Mouse (Mus musculus) right cerebral cortex, postnatal 25 days (tissue): Measurements from ENCODE around the gene Cdk6.
"Not testable (repeated sequence)": the region's sequence is repeated elsewhere in the genome, so short reads cannot be mapped to it uniquely, and the experiment has no call there.

Experiments used
- DNase-seq: peaks from one replicate; pipeline ENCODE4 v3.0.0; 2022

The Cdk6 gene

GRCm38 (mm10) chr5:3345540-3345939 is 4.3 kb downstream of the Cdk6 start:
- DNase-seq, result not testable (repeated sequence)

DNA sequence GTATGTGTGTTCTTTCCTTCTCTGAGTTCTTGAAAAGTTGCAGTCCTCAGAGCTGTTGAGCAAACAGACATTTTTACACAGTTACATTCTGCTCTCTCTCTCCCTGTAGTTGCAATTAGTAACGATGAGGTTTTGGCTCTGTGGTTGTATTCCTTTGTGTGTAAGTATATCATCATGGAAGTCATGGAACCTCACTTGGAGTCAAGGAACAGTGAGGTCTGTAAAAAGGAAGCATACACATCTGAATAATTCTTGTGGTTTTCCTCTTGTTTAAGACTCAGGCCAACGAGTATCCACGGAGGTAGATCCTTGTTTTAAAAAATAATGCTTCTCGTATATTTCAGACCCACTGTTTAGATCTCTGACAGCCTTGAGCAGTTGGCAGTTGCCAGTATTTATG is 8.1 kb downstream of the Cdk6 start:
- DNase-seq, result not testable (repeated sequence)

- DNase-seq, result not testable (repeated sequence)
Measured at GRCm38 (mm10) chr5:3351836-3352235, 10.6 kb downstream of the Cdk6 start.

GRCm38 (mm10) chr5:3352314-3352713 is 11.0 kb downstream of the Cdk6 start:
- DNase-seq, result no peak

DNA sequence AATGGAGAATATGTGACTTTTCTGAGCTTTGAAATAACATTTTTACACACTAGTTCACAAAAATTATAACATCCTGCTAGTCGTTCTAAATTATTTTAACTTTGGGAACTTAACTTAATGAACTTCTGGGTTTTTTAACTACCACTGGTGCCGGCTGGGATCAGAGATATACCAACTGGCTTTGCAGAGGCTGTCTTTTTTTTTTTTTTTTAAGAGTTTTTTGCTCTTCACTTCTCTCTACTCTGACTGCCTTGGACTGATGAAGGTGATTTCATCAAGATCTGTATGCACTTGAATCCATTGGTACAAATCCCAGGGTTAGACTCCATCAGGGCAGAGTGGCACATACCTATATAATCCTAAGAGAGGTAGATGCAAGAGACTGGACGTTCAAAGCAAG is 11.5 kb downstream of the Cdk6 start:
- no peak for DNase-seq

GRCm38 (mm10) chr5:3354307-3354706 is 13.0 kb downstream of the Cdk6 start:
- no peak for DNase-seq

- no peak for DNase-seq
Measured at GRCm38 (mm10) chr5:3355032-3355536, 13.8 kb downstream of the Cdk6 start.

- no peak for DNase-seq
Measured at GRCm38 (mm10) chr5:3355560-3356260, 14.4 kb downstream of the Cdk6 start.

DNA sequence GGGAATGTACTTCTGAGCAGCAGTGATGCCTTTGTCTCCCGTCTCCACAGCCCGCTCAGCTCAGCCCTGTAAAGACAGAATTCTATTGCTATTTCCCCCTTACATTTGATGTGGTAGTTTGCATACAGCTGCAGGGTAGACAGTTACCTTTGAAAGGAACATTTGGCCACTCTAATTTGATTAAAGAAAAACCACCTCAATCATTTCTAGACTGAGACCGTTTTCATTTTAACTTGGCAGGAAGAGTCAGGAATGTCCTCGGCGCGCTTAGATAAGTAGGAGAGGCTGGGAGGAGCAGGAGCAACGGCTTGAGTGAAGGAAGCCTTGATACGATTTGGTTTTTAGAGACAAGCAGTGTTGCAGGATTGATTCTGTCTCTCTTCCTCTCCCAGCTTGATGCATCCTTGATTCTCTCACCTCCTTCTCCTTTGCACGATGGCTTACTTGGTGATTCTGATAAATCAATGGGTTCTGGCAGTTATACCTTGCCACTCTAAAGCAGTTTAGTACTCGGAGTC is 15.0 kb downstream of the Cdk6 start:
- DNase-seq, result no peak

- DNase-seq, result no peak
Measured at GRCm38 (mm10) chr5:3357496-3357895, 16.2 kb downstream of the Cdk6 start.

GRCm38 (mm10) chr5:3358687-3359520 is 17.6 kb downstream of the Cdk6 start:
- DNase-seq, result no peak

- no peak for DNase-seq
Measured at GRCm38 (mm10) chr5:3359914-3360313, 18.6 kb downstream of the Cdk6 start.

DNA sequence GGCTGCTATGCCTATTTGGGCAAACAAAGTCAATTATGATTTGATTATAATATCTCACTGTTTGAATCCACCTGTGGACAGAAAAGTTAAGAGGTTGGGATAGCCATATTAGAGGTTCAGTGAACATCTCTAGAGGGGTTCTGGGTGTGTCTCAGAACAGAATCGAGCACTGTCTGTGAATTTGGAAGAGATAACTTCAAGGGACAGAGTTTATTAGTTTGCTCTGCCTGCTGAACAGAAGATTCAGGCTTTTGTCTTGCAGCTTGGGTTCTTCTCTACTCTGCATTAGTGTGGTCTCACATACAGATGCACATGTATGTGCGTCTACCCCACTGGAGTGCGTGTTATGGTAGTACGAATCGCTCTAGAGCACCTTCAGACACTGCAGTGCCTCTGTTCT is 20.0 kb downstream of the Cdk6 start:
- no peak for DNase-seq

DNA sequence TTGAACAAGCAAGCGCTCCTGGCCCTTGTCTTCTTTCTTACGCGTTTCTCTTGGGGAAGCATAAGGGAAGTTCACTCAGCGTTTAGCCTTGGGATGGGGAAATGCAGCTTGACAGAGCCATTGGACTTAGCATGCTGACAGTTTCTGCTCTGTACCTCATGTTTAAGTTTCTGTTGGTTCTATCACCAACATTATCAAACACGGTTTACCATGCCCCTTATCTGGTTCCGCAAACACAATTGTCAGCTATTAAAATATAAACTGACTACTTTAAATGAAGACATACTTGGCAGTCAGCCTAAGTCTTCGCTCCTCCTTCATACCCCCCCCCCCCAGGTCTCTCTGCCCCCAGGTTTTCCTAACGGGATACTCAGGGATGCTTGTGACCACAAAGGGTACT is 20.8 kb downstream of the Cdk6 start:
- DNase-seq, result no peak

DNA sequence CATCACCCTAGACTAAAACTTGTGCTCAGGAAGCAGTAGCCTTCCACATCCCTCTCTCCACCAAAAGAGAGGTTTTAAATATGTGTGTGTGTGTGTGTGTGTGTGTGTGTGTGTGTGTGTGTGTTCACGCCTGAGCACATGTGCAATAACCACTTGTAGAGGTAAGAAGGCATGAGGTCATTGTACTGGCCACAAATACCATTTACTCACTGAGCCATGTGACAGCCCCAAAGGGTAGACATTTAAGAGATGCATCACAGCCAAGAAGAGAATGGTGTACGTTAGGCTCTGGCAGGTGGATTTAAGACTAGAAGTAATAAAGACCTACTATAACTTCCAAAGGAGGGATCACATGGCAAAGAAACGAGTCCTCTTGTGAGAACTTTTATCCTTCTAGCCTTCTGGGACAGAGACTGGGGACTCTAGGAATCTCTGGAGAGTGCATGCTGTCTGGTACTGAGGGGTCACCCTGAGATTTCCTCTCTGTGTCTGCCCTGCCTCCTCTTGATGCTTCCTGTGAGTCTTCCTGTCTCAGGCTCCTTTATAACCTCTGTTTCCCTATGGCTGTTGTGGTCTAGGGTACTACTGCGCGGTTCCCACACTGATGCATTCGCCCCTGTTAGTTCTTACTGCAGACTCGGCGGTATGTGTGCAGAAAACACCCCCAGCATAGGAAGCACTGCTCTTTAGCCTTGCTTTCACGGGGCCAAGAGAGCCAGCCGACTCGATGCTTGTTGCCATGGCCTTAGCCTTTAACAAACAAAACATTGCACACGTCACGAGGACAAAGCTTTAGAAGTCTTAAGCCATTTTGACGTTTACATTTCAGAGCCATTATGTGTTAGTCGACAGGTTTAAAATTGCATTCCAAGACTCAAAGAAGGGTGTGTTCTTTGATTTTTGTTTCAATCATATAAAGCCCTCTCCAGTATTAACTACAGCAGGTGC is 22.0 kb downstream of the Cdk6 start:
- no peak for DNase-seq

GRCm38 (mm10) chr5:3367045-3367444 is 25.8 kb downstream of the Cdk6 start:
- no peak for DNase-seq

DNA sequence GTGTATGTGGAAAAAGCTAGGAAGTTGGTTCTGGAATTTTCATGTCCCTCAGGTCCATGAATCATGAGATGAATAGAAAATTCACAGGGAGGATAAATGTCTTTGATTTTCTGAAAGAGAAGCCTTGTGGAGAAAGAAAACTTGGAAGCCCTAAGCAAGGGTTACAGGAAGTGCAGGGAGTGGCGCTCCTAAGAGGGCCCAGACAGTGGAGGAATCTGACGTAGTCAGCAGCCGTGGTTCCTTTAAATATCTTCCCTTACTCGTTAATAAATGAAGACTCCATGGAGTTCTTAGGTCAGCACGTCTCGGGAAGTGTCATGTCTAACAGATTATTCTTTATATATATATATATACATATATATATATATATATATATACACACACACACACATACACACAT is 28.0 kb downstream of the Cdk6 start:
- no peak for DNase-seq

DNA sequence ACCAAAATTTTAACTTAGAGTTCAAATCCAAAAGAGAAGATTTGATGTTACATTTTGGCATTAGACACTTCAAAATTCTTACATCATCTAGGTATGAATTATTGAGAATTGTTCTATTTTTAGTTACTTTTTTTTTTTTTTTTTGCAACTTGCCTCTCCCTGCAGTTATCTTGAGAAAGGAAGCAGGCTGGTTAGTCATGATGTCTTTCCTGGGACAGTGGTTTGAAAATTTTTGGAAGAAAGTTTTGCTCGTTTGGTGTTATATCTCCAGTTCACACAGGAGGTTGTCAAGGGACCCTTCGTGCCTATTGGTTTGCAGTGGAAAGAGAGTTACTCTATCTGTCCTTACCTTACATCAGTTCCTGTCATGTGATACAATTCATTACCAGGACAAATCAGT is 29.9 kb downstream of the Cdk6 start:
- no peak for DNase-seq

DNA sequence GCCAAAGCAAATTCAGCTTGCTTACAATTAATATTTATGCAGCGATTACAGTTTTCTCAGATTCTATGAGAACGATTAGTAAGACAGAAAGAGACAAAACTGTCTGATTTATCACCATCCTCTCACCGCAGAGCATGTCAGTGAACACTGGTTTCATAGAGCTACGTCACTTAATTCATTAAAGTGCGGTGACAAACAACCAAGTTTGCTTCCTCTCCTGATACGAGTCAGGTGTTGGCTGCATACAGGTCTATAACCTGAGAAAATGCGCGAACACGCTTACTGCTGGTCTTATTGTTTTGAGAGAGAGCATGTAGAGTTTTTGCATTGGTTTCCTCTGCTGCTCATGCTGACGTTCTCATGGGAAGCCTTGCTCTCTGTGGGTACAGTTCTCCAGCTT is 31.9 kb downstream of the Cdk6 start:
- no peak for DNase-seq

DNA sequence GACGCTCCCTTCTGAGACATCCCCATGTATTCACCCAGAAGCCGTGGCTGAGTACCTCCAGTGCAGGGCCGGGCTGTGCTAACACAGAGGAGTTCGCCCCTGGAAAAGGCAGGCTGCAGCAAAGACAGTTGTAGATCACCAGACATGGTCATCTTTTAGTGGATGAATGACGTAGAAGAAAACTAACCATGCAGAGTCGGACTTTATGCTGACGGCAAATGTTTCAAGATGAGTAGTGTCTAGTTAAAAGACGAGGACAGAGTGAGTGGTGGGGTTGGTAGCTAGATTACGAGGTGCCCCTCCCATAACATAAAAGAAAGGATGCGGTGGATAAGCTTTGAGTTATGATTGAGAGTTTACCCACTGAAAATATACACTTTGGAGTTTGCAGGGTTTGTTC is 33.5 kb downstream of the Cdk6 start:
- DNase-seq, result no peak

GRCm38 (mm10) chr5:3376167-3376566 is 34.9 kb downstream of the Cdk6 start:
- no peak for DNase-seq

- DNase-seq, result no peak
Measured at GRCm38 (mm10) chr5:3379252-3379651, 38.0 kb downstream of the Cdk6 start.

DNA sequence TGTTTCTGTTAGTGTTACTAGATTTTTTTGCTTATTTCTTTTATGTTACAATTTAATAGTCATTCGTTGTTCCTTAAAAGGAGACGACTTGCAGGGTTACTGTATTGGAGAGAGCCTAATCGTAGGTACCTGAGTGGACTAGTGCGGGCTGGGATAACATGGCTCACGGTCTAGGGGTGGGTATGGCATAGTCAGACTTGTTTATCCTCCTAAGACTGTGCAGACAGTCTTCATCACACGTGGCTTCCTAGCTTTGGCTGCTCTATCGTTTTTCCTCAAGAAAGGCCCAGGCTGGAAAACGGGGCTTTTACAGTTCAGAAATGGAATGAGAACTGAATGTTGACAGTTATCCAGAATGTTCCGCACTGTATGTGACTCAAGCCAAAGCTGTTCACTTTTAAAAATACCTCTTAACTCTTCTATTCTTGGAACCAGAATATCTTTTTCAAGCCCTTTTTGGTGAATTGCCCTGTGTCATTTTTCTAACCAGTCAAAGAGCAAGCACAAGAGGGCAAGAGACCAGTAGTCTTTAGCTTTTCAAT is 39.5 kb downstream of the Cdk6 start:
- DNase-seq, result no peak
